Mouse (Mus musculus): ENCODE data around the gene Gprc5c. TPM values are rescaled to one million over a fixed set of nuclear protein-coding genes. Genes with fewer than 3 reads are reported as not detected.

The Gprc5c gene
- total RNA-seq, 1 experiment from 2014 or later, result not detected

- no peak for ATAC-seq (replicated peaks; ENCODE audit: low read depth, poor library complexity, severe bottlenecking)
Observed at GRCm38 (mm10) chr11:114830433-114830773, 20.5 kb upstream of the Gprc5c start.

- no peak for ATAC-seq (replicated peaks; ENCODE audit: low read depth, poor library complexity, severe bottlenecking)
Observed at GRCm38 (mm10) chr11:114833166-114833565, 17.8 kb upstream of the Gprc5c start.

GRCm38 (mm10) chr11:114843818-114844463, 7.0 kb upstream of the Gprc5c start:
- peak; percentile 86 for ATAC-seq (replicated peaks; ENCODE audit: low read depth, poor library complexity, severe bottlenecking)

GRCm38 (mm10) chr11:114844464-114845220, 6.3 kb upstream of the Gprc5c start:
- ATAC-seq (replicated peaks; ENCODE audit: low read depth, poor library complexity, severe bottlenecking), result no peak

GRCm38 (mm10) chr11:114846336-114846735, 4.6 kb upstream of the Gprc5c start:
- ATAC-seq (replicated peaks; ENCODE audit: low read depth, poor library complexity, severe bottlenecking), result no peak

- no peak for ATAC-seq (replicated peaks; ENCODE audit: low read depth, poor library complexity, severe bottlenecking)
Observed at GRCm38 (mm10) chr11:114847008-114847407, 3.9 kb upstream of the Gprc5c start.

GRCm38 (mm10) chr11:114849572-114849971, 1.4 kb upstream of the Gprc5c start:
- no peak for ATAC-seq (replicated peaks; ENCODE audit: low read depth, poor library complexity, severe bottlenecking)

- no peak for ATAC-seq (replicated peaks; ENCODE audit: low read depth, poor library complexity, severe bottlenecking)
Observed at GRCm38 (mm10) chr11:114850066-114850451, 893 bp upstream of the Gprc5c start.

GRCm38 (mm10) chr11:114851269-114851607, 286 bp downstream of the Gprc5c start:
- no peak for ATAC-seq (replicated peaks; ENCODE audit: low read depth, poor library complexity, severe bottlenecking)

GRCm38 (mm10) chr11:114851608-114852310, 807 bp downstream of the Gprc5c start:
- ATAC-seq (replicated peaks; ENCODE audit: low read depth, poor library complexity, severe bottlenecking), result peak; percentile 9; the same call in 1 of the 2 replicates

- ATAC-seq (replicated peaks; ENCODE audit: low read depth, poor library complexity, severe bottlenecking), result peak; percentile 41
Observed at GRCm38 (mm10) chr11:114852311-114853173, 1.6 kb downstream of the Gprc5c start.

GRCm38 (mm10) chr11:114853174-114853838, 2.4 kb downstream of the Gprc5c start:
- ATAC-seq (replicated peaks; ENCODE audit: low read depth, poor library complexity, severe bottlenecking), result no peak

GRCm38 (mm10) chr11:114854581-114854980, 3.6 kb downstream of the Gprc5c start:
- ATAC-seq (replicated peaks; ENCODE audit: low read depth, poor library complexity, severe bottlenecking), result no peak

- ATAC-seq (replicated peaks; ENCODE audit: low read depth, poor library complexity, severe bottlenecking), result no peak
Observed at GRCm38 (mm10) chr11:114856125-114856524, 5.2 kb downstream of the Gprc5c start.

- ATAC-seq (replicated peaks; ENCODE audit: low read depth, poor library complexity, severe bottlenecking), result no peak
Observed at GRCm38 (mm10) chr11:114858641-114859040, 7.7 kb downstream of the Gprc5c start.

GRCm38 (mm10) chr11:114861057-114861456, 10.1 kb downstream of the Gprc5c start:
- no peak for ATAC-seq (replicated peaks; ENCODE audit: low read depth, poor library complexity, severe bottlenecking)

- ATAC-seq (replicated peaks; ENCODE audit: low read depth, poor library complexity, severe bottlenecking), result no peak
Observed at GRCm38 (mm10) chr11:114862687-114863086, 11.7 kb downstream of the Gprc5c start.

- ATAC-seq (replicated peaks; ENCODE audit: low read depth, poor library complexity, severe bottlenecking), result no peak
Observed at GRCm38 (mm10) chr11:114863918-114864420, 13.0 kb downstream of the Gprc5c start.

- no peak for ATAC-seq (replicated peaks; ENCODE audit: low read depth, poor library complexity, severe bottlenecking)
Observed at GRCm38 (mm10) chr11:114865999-114866398, 15.0 kb downstream of the Gprc5c start.

All from common myeloid progenitor, adult 5-6 weeks (primary cell).